Mouse (Mus musculus): Measurements from ENCODE around the gene Cldn20.

DNA sequence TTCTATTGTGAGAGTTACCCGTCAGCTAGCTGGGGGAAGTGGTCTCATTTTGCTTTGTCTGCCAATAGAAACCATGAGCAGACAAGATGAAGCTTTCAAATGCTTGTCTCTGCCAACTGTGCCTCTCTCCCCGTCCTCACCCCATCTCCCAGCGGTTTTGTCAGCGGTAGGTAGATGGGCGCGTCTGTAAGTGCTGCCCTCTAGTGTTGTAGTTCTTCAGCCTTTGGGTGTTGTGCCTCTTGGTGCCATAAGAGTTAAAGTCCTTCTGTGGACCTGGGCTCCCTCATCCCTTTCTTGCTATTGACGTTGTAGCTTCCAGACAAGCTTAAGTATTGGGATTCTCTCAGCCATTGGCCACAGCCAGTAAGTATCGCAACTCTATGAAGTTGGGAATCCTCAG, 30.1 kb downstream of the Cldn20 start:
- TF ChIP-seq CTCF (IDR thresholded peaks at IDR 0.05; ENCODE audit: control insufficient read depth, insufficient read depth, low read length) (peak; percentile 38; the same call in 1 of the 2 replicates), POLR2A (IDR thresholded peaks at IDR 0.05; ENCODE audit: borderline replicate concordance, control insufficient read depth, low read depth, low read length) (no peak)

All from bone marrow, adult 2 months (tissue).